Mouse (Mus musculus) testis, adult 2 months (tissue): ENCODE data around the gene Syn3.

Experiments
- CTCF ChIP-seq: fragments of 200-500 bp; IDR thresholded peaks from 2 replicates; pipeline ENCODE4 v1.5.1; 2012; ENCODE audit warnings: low read depth, mild to moderate bottlenecking, inconsistent platforms, low read length, moderate library complexity; ENCODE audit not compliant: control insufficient read depth, insufficient read depth, insufficient replicate concordance
- POLR2A ChIP-seq: fragments of 200-500 bp; IDR thresholded peaks from 2 replicates; pipeline ENCODE4 v1.6.1; 2012; ENCODE audit warnings: low read depth, mild to moderate bottlenecking, inconsistent platforms, low read length, moderate library complexity; ENCODE audit not compliant: control insufficient read depth

GRCm38 (mm10) chr10:86320204-86320603 lies 178.5 kb downstream of the Syn3 start:
- TF ChIP-seq CTCF (no peak), POLR2A (no peak)
